Mouse (Mus musculus) midbrain, embryonic 14.5 days (tissue): ENCODE measurements around the gene Il1r2. TPM values are rescaled to one million over a fixed set of nuclear protein-coding genes. Genes with fewer than 3 reads are reported as not detected.

ENCODE experiments used
- ATAC-seq: fragments of 200-750 bp; cut with Nextera tagmentation; 2 replicates; pipeline ENCODE4 v1.8.0; 2017; ENCODE audit warnings: moderate number of reproducible peaks, moderate library complexity; ENCODE audit not compliant: low FRiP score, low TSS enrichment
- DNase-seq: peaks from one replicate; pipeline ENCODE4 v3.0.0-alpha.2; 2015
- H3K27ac ChIP-seq: fragments of 300-500 bp; sonication (generic); replicated peaks from 2 replicates; pipeline ENCODE4 v1.5.1; 2014; ENCODE audit warnings: mild to moderate bottlenecking, low read depth, low read length, moderate library complexity
- H3K27me3 ChIP-seq: fragments of 300-500 bp; sonication (generic); 2 replicates; pipeline ENCODE4 v1.6.1; 2014; ENCODE audit warnings: low read length, control low read depth, mixed read lengths; ENCODE audit not compliant: control insufficient read depth, insufficient read depth
- H3K36me3 ChIP-seq: fragments of 300-500 bp; sonication (generic); 2 replicates; pipeline ENCODE4 v1.6.1; 2014; ENCODE audit warnings: low read length, control low read depth; ENCODE audit not compliant: control insufficient read depth, insufficient read depth
- H3K4me1 ChIP-seq: fragments of 300-500 bp; sonication (generic); 2 replicates; pipeline ENCODE4 v1.6.1; 2014; ENCODE audit warnings: mild to moderate bottlenecking, antibody characterized with exemption, low read length, control low read depth; ENCODE audit not compliant: control insufficient read depth, insufficient read depth
- H3K4me2 ChIP-seq: fragments of 300-500 bp; sonication (generic); 2 replicates; pipeline ENCODE4 v1.6.1; 2014; ENCODE audit warnings: mild to moderate bottlenecking, low read length, moderate library complexity
- H3K4me3 ChIP-seq: fragments of 300-500 bp; sonication (generic); replicated peaks from 2 replicates; pipeline ENCODE4 v1.5.1; 2014; ENCODE audit warnings: low read depth, low read length
- H3K9ac ChIP-seq: fragments of 300-500 bp; sonication (generic); replicated peaks from 2 replicates; pipeline ENCODE4 v1.6.1; 2014; ENCODE audit warnings: mild to moderate bottlenecking, low read length, moderate library complexity
- H3K9me3 ChIP-seq: fragments of 300-500 bp; sonication (generic); 2 replicates; pipeline ENCODE4 v1.6.1; 2016; ENCODE audit warnings: low read length, control low read depth, mixed read lengths; ENCODE audit not compliant: control insufficient read depth
- WGBS: fragments of 180-500 bp; shearing (Covaris S2); extraction: QIAGEN DNeasy Blood & Tissue Kit; methylation state at CpG from one replicate; pipeline ENCODE4 v1.1.7; 2014; 5-methylcytosine and 5-hydroxymethylcytosine counted together
- polyA plus RNA-seq: library from polyadenylated mRNA; unstranded; fragments of >200 nt; fragmentation: Nextera tagmentation; extraction: Ambion mirVana; gene quantifications from 2 replicates; pipeline ENCODE4 v1.2.1, GENCODE M21; 2014

Il1r2 gene
- polyA plus RNA-seq, 1 experiment from 2014 or later, result 0.45 TPM

- Histone ChIP-seq H3K27ac (no peak overlapping the region), H3K9ac (no peak overlapping the region), H3K27me3 (no peaks in the 10 kb centered on the region), H3K4me2 (no peak overlapping the region), H3K36me3 (no peaks in the 10 kb centered on the region), H3K9me3 (no peaks in the 10 kb centered on the region), H3K4me1 (no peaks in the 10 kb centered on the region), H3K4me3 (no peak overlapping the region)
- no peak for ATAC-seq
- 84% methylated on average over 4 of the region's 4 CpGs for WGBS
- no peak for DNase-seq
Measured at GRCm38 (mm10) chr1:40106306-40106705, 32.4 kb downstream of the Il1r2 start.

DNA sequence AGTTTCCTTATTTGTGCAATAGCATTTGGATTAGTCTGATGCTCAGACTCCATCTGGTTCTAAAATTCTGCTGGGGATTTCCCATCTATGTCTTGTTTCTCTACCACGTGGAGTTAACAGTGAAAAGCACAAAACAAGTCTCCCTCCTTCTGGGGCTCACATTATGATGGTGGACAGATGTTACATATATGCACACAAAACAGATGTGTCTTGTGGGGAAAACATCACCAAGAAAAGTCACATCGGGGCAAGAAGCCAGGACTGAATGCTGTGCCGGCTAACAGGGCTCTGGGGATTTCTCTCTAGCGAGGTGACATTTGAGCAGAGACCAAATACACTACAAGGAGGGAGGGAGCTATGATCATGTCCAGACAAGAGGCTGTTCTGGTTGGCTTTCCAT is 32.8 kb downstream of the Il1r2 start:
- no peaks in the 10 kb centered on the region for H3K36me3 ChIP-seq
- no peak overlapping the region for H3K4me2 ChIP-seq
- no peak overlapping the region for H3K9ac ChIP-seq
- WGBS, result 78% methylated on average over 4 of the region's 4 CpGs
- H3K27me3 ChIP-seq, result no peaks in the 10 kb centered on the region
- H3K4me3 ChIP-seq, result no peak overlapping the region
- H3K4me1 ChIP-seq, result no peaks in the 10 kb centered on the region
- DNase-seq (no peak), ATAC-seq (no peak)
- H3K9me3 ChIP-seq, result no peaks in the 10 kb centered on the region
- H3K27ac ChIP-seq, result no peak overlapping the region

DNA sequence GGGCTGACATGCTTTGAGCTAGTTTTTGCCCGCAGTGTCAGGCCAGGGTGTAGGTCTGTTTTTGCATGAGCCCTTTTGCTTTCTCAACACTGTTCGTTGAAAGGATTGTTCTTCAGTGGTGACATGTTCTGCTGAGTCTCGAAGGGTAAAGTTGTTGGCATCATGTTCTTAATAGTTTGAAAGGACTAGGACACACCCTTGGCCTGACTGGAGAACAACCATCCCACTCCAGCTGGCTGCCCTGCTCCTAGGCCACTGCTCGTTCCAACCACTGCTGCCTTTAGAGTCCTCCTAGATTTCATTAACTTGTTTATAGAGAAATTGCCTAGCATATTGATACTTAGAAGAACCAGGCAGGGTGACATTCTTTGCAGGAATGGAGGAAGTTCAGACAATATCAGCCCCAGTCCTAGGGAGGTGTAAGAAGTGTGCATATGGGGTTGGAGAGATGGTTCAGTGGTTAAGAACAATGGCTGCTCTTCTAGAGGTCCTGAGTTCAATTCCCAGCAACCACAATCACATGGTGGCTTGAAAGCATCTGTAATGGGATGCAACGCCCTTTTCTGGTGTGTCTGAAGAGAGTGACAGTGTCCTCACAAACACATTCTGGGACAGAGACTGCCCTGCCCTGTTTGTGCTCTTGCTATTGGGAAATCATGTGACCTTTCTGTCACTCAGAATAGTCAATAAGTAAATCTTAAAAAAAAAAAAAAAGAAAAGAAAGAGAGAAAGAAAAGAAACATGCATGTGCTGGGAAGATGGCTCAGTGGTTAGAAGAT is 34.3 kb downstream of the Il1r2 start:
- Histone ChIP-seq H3K4me3 (no peak overlapping the region), H3K9ac (no peak overlapping the region), H3K36me3 (no peaks in the 10 kb centered on the region), H3K27me3 (no peaks in the 10 kb centered on the region), H3K4me1 (no peaks in the 10 kb centered on the region), H3K4me2 (no peak overlapping the region), H3K27ac (no peak overlapping the region), H3K9me3 (no peaks in the 10 kb centered on the region)
- no peak for DNase-seq
- no peak for ATAC-seq
- 74% methylated on average over 5 of the region's 5 CpGs for WGBS

DNA sequence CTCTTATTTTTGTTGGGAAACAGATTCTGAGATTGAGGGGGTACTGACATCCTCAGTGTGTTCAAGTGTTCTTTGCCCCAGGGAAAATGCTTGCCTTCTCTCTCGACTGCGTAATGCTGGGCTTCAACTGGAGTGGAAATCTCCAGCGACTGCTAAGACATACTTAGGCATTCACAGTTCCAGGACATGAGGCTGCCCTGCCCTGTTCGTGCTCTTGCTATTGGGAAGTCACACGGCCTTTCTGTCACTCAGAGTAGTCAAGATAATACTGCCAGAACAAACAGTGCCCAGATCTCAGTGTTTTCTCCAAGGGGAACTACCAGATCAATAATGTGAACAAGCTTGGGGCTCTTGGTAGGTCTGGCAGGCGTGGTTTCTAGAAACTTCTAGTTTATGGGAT is 35.9 kb downstream of the Il1r2 start:
- Histone ChIP-seq H3K9me3 (no peaks in the 10 kb centered on the region), H3K9ac (no peak overlapping the region)

GRCm38 (mm10) chr1:40115271-40115670 is 41.4 kb downstream of the Il1r2 start:
- H3K9ac ChIP-seq, result no peak overlapping the region
- no peaks in the 10 kb centered on the region for H3K36me3 ChIP-seq
- H3K9me3 ChIP-seq, result no peaks in the 10 kb centered on the region
- DNase-seq (peak; percentile 78), ATAC-seq (no peak)
- no peak overlapping the region for H3K27ac ChIP-seq
- no peak overlapping the region for H3K4me3 ChIP-seq
- no peak overlapping the region for H3K4me2 ChIP-seq
- H3K27me3 ChIP-seq, result no peaks in the 10 kb centered on the region
- no peaks in the 10 kb centered on the region for H3K4me1 ChIP-seq
- WGBS, result 51% methylated on average over 8 of the region's 8 CpGs

More for the DNA sequence above, 35.9 kb downstream of the Il1r2 start:
- DNase-seq, result no peak
- no peaks in the 10 kb centered on the region for H3K36me3 ChIP-seq
- no peak overlapping the region for H3K27ac ChIP-seq
- no peak overlapping the region for H3K4me3 ChIP-seq
- no peaks in the 10 kb centered on the region for H3K27me3 ChIP-seq
- 77% methylated on average over 6 of the region's 6 CpGs for WGBS
- no peak for ATAC-seq
- H3K4me2 ChIP-seq, result no peak overlapping the region
- H3K4me1 ChIP-seq, result no peaks in the 10 kb centered on the region

- WGBS, result 9% methylated on average over 8 of the region's 8 CpGs
- Histone ChIP-seq H3K4me1 (no peaks in the 10 kb centered on the region), H3K27ac (no peak overlapping the region), H3K9me3 (no peaks in the 10 kb centered on the region), H3K27me3 (no peaks in the 10 kb centered on the region), H3K4me2 (no peak overlapping the region), H3K36me3 (no peaks in the 10 kb centered on the region), H3K4me3 (no peak overlapping the region), H3K9ac (no peak overlapping the region)
- DNase-seq, result peak; percentile 87
- ATAC-seq, result peak; percentile 27; the same call in 1 of the 2 replicates
Measured at GRCm38 (mm10) chr1:40116422-40116821, 42.5 kb downstream of the Il1r2 start.

DNA sequence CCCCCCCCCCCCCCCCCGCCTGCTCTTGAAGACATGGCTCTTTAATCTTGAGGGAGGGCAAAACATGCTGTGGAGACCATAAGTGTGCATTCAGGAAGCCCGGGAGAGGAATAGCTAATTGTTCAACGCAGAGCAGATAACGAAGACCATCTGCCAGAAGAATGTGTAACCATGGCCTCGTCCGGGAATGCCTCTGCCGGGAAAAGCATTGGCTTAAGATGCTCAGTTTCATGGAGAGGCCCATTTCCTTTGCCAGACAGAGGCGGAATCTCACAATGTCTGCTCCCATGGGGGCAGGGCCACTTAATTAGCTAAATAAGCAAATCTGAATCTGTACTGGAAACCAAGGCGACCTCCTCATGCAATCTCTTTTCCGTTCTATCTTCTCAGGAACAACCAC is 43.7 kb downstream of the Il1r2 start:
- DNase-seq (peak; percentile 53), ATAC-seq (no peak)
- 48% methylated on average over 9 of the region's 10 CpGs for WGBS
- Histone ChIP-seq H3K9me3 (no peaks in the 10 kb centered on the region), H3K36me3 (no peaks in the 10 kb centered on the region), H3K27me3 (no peaks in the 10 kb centered on the region), H3K27ac (no peak overlapping the region), H3K9ac (no peak overlapping the region), H3K4me3 (no peak overlapping the region), H3K4me1 (no peaks in the 10 kb centered on the region), H3K4me2 (no peak overlapping the region)

GRCm38 (mm10) chr1:40124237-40124636 is 50.4 kb downstream of the Il1r2 start:
- Histone ChIP-seq H3K4me3 (no peak overlapping the region), H3K36me3 (no peaks in the 10 kb centered on the region), H3K4me2 (no peak overlapping the region), H3K4me1 (no peaks in the 10 kb centered on the region), H3K9ac (no peak overlapping the region), H3K27me3 (no peaks in the 10 kb centered on the region), H3K27ac (no peak overlapping the region), H3K9me3 (no peaks in the 10 kb centered on the region)
- DNase-seq, result no peak
- 87% methylated on average over 4 of the region's 4 CpGs for WGBS
- ATAC-seq, result no peak

DNA sequence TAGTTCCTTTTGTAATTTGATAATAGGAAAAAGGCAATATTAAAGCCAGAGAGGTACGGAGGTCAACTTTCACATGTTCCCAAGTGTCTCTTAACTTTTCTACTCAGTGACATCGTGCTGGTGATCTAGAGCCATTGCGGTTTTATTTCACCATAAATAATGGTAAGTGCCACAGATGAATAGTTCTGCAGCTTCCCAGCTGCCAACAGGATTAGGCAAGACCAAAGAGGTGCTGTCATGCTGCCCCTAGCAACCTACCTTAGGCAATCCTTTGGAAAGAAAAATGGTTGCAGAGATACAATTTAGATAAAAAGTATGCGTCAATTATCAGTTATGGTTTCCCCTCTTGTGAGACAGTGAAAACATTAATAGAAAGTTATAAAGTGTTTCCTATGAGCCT is 54.6 kb downstream of the Il1r2 start:
- no peaks in the 10 kb centered on the region for H3K9me3 ChIP-seq
- H3K27ac ChIP-seq, result no peak overlapping the region
- no peak overlapping the region for H3K4me3 ChIP-seq
- H3K36me3 ChIP-seq, result no peaks in the 10 kb centered on the region
- H3K4me2 ChIP-seq, result no peak overlapping the region
- H3K9ac ChIP-seq, result no peak overlapping the region
- DNase-seq, result no peak
- no peak for ATAC-seq
- 81% methylated on average over 4 of the region's 4 CpGs for WGBS
- no peaks in the 10 kb centered on the region for H3K4me1 ChIP-seq
- no peaks in the 10 kb centered on the region for H3K27me3 ChIP-seq
